Mouse (Mus musculus): ENCODE data around the gene Grap2. TPM values are rescaled to one million over a fixed set of nuclear protein-coding genes. Genes with fewer than 3 reads are reported as not detected.
"Not testable (repeated sequence)": the region's sequence is repeated elsewhere in the genome, so short reads cannot be mapped to it uniquely, and the experiment has no call there.

The Grap2 gene
- polyA plus RNA-seq, 1 experiment, result not detected

GRCm38 (mm10) chr15:80575817-80576370 lies 3.5 kb downstream of the Grap2 start:
- H3ac ChIP-seq (ENCODE audit: control insufficient read depth, insufficient read length), result no peak overlapping the region
- H3K27me3 ChIP-seq (ENCODE audit: control insufficient read depth, insufficient read depth, insufficient read length), result peaks cover 19% of the 10 kb centered on the region
- H3K4me3 ChIP-seq, result no peak overlapping the region
- no peaks in the 10 kb centered on the region for H3K79me2 ChIP-seq (ENCODE audit: control insufficient read depth, insufficient read depth)
- no peak overlapping the region for H3K4me2 ChIP-seq (ENCODE audit: low read depth)
- no peaks in the 10 kb centered on the region for H3K36me3 ChIP-seq (ENCODE audit: control insufficient read depth, insufficient read depth)
- TF ChIP-seq MYOG (IDR thresholded peaks at IDR 0.05; ENCODE audit: control insufficient read depth in 1 of 3, insufficient read depth in 1 of 3, insufficient read length in 2 of 3, low read depth in 2 of 3) (no peak), E2F4 (IDR thresholded peaks at IDR 0.05; ENCODE audit: insufficient read depth) (no peak), POLR2A (IDR thresholded peaks at IDR 0.05; ENCODE audit: insufficient read length, low read depth) (no peak), MYOD1 (IDR thresholded peaks at IDR 0.05; ENCODE audit: control insufficient read depth in 1 of 3, insufficient read length in 2 of 3, low read depth in 2 of 3) (no peak)

- TF ChIP-seq TCF12 (IDR thresholded peaks at IDR 0.05; ENCODE audit: insufficient read depth, poor library complexity, severe bottlenecking), result no peak
- TF ChIP-seq POLR2A (IDR thresholded peaks at IDR 0.05; ENCODE audit: insufficient read length, low read depth), result no peak
- no peak for TF ChIP-seq E2F4 (IDR thresholded peaks at IDR 0.05; ENCODE audit: insufficient read depth)
- TF ChIP-seq MYOG (IDR thresholded peaks at IDR 0.05; ENCODE audit: control insufficient read depth in 1 of 3, insufficient read depth in 1 of 3, insufficient read length in 2 of 3, low read depth in 2 of 3), result no peak
- TF ChIP-seq TCF3 (IDR thresholded peaks at IDR 0.05; ENCODE audit: insufficient read length, low read depth), result no peak
- TF ChIP-seq USF1 (IDR thresholded peaks at IDR 0.05; ENCODE audit: low read depth), result no peak
- no peak for TF ChIP-seq CEBPB (IDR thresholded peaks at IDR 0.05; ENCODE audit: insufficient read depth, poor library complexity, severe bottlenecking)
- TF ChIP-seq SRF (IDR thresholded peaks at IDR 0.05; ENCODE audit: control insufficient read depth, insufficient read length, low read depth), result no peak
- TF ChIP-seq REST (IDR thresholded peaks at IDR 0.05; ENCODE audit: insufficient read depth, insufficient read length), result no peak
- TF ChIP-seq MYOD1 (IDR thresholded peaks at IDR 0.05; ENCODE audit: control insufficient read depth in 1 of 3, insufficient read length in 2 of 3, low read depth in 2 of 3), result no peak
- no peak for TF ChIP-seq POLR2AphosphoS2 (IDR thresholded peaks at IDR 0.05; ENCODE audit: insufficient read length, low read depth)
- no peak for TF ChIP-seq MAX (IDR thresholded peaks at IDR 0.05; ENCODE audit: low read depth)
- Histone ChIP-seq H3K4me3 (no peak overlapping the region), H3K4me2 (ENCODE audit: low read depth) (no peak overlapping the region), H3K79me2 (ENCODE audit: control insufficient read depth, insufficient read depth) (no peaks in the 10 kb centered on the region), H3K27me3 (ENCODE audit: control insufficient read depth, insufficient read depth, insufficient read length) (peaks cover 19% of the 10 kb centered on the region), H3ac (ENCODE audit: control insufficient read depth, insufficient read length) (no peak overlapping the region), H3K36me3 (ENCODE audit: control insufficient read depth, insufficient read depth) (no peaks in the 10 kb centered on the region)
Measured at GRCm38 (mm10) chr15:80576415-80576994, 4.1 kb downstream of the Grap2 start.

GRCm38 (mm10) chr15:80577166-80577960 lies 5.0 kb downstream of the Grap2 start:
- Histone ChIP-seq H3K79me2 (ENCODE audit: control insufficient read depth, insufficient read depth) (no peaks in the 10 kb centered on the region), H3K4me3 (no peak overlapping the region), H3ac (ENCODE audit: control insufficient read depth, insufficient read length) (no peak overlapping the region), H3K4me2 (ENCODE audit: low read depth) (no peak overlapping the region), H3K27me3 (ENCODE audit: control insufficient read depth, insufficient read depth, insufficient read length) (peaks cover 19% of the 10 kb centered on the region), H3K36me3 (ENCODE audit: control insufficient read depth, insufficient read depth) (no peaks in the 10 kb centered on the region)
- TF ChIP-seq CEBPB (IDR thresholded peaks at IDR 0.05; ENCODE audit: insufficient read depth, poor library complexity, severe bottlenecking) (no peak), TCF3 (IDR thresholded peaks at IDR 0.05; ENCODE audit: insufficient read length, low read depth) (no peak), USF1 (IDR thresholded peaks at IDR 0.05; ENCODE audit: low read depth) (no peak), MYOD1 (IDR thresholded peaks at IDR 0.05; ENCODE audit: control insufficient read depth in 1 of 3, insufficient read length in 2 of 3, low read depth in 2 of 3) (no peak), MYOG (IDR thresholded peaks at IDR 0.05; ENCODE audit: control insufficient read depth in 1 of 3, insufficient read depth in 1 of 3, insufficient read length in 2 of 3, low read depth in 2 of 3) (no peak), E2F4 (IDR thresholded peaks at IDR 0.05; ENCODE audit: insufficient read depth) (no peak), TCF12 (IDR thresholded peaks at IDR 0.05; ENCODE audit: insufficient read depth, poor library complexity, severe bottlenecking) (no peak), POLR2AphosphoS2 (IDR thresholded peaks at IDR 0.05; ENCODE audit: insufficient read length, low read depth) (no peak), SRF (IDR thresholded peaks at IDR 0.05; ENCODE audit: control insufficient read depth, insufficient read length, low read depth) (no peak), REST (IDR thresholded peaks at IDR 0.05; ENCODE audit: insufficient read depth, insufficient read length) (no peak), POLR2A (IDR thresholded peaks at IDR 0.05; ENCODE audit: insufficient read length, low read depth) (no peak), MAX (IDR thresholded peaks at IDR 0.05; ENCODE audit: low read depth) (no peak)

GRCm38 (mm10) chr15:80579121-80579520 lies 6.7 kb downstream of the Grap2 start:
- TF ChIP-seq E2F4 (IDR thresholded peaks at IDR 0.05; ENCODE audit: insufficient read depth), result no peak
- TF ChIP-seq POLR2AphosphoS2 (IDR thresholded peaks at IDR 0.05; ENCODE audit: insufficient read length, low read depth), result no peak
- no peak for TF ChIP-seq SRF (IDR thresholded peaks at IDR 0.05; ENCODE audit: control insufficient read depth, insufficient read length, low read depth)
- no peaks in the 10 kb centered on the region for H3K79me2 ChIP-seq (ENCODE audit: control insufficient read depth, insufficient read depth)
- no peak overlapping the region for H3ac ChIP-seq (ENCODE audit: control insufficient read depth, insufficient read length)
- H3K27me3 ChIP-seq (ENCODE audit: control insufficient read depth, insufficient read depth, insufficient read length), result peaks cover 19% of the 10 kb centered on the region
- no peaks in the 10 kb centered on the region for H3K36me3 ChIP-seq (ENCODE audit: control insufficient read depth, insufficient read depth)
- no peak overlapping the region for H3K4me3 ChIP-seq
- no peak overlapping the region for H3K4me2 ChIP-seq (ENCODE audit: low read depth)

- H3K4me3 ChIP-seq; H3K36me3 ChIP-seq (ENCODE audit: control insufficient read depth, insufficient read depth); H3K79me2 ChIP-seq (ENCODE audit: control insufficient read depth, insufficient read depth); H3ac ChIP-seq (ENCODE audit: control insufficient read depth, insufficient read length); H3K4me2 ChIP-seq (ENCODE audit: low read depth): not testable (repeated sequence)
- peaks cover 18% of the 10 kb centered on the region for H3K27me3 ChIP-seq (ENCODE audit: control insufficient read depth, insufficient read depth, insufficient read length)
Measured at GRCm38 (mm10) chr15:80580585-80580984, 8.2 kb downstream of the Grap2 start.

Measured in myocyte (in vitro differentiated cells).